ENCODE assay signal across 26 mouse cellular contexts in the genomic region with DNA sequence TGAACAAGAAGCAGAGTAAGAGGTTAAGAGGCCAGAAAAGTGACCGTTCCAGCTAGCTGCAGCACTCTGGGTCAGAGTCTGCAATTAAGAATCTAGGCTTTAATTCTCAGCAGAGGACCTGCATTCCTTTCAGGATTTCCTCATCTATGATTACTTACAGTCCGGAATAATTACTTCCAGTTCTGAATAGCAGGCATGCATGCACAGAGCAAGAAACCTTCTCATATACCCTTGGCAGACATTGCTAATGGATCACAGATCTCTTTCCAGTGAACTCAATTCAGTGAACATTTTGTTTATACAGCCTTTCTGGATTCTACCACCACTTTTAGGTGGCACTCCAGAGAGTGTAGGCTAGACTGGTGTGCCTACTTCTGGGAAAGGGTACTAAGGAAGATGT.
DNase-seq lines count a peak whose midpoint lies in the region; ATAC-seq lines count a peak whose summit lies in the region.
"Had no signal": no experiment of that assay in that cellular context is flagged by ENCODE, and none has a peak within 500 bp of the region (broad histone marks: within the 10 kb centered on the region; RNA-seq: fewer than 3 reads in every experiment).

No protein-coding gene starts in this region.

- H3K4me3 ChIP-seq in embryonic facial prominence, embryonic 10.5 days: no peak overlapping the region
- H3K4me3 ChIP-seq: forebrain, embryonic 12.5 days; heart, embryonic 13.5 days; liver, embryonic 13.5 days; midbrain, embryonic 12.5 days; neural tube, embryonic 15.5 days had no signal

- WGBS in embryonic facial prominence, embryonic 10.5 days: 39% methylated on average over 2 of the region's 2 CpGs

- DNase-seq in NIH3T3 (ENCODE audit: low read depth): peak; percentile 20
- DNase-seq in embryonic facial prominence, embryonic 10.5 days (ENCODE audit: low spot score): peak; percentile 30
- peak; percentile 46 for DNase-seq in forelimb bud, embryonic 11.5 days (ENCODE audit: low read depth, low spot score)
- DNase-seq in retina, embryonic 14.5 days (ENCODE audit: low spot score): peak; percentile 64
- no peak for DNase-seq in frontal cortex, postnatal 10 days (ENCODE audit: low spot score in 2 of 2)
- DNase-seq: adrenal gland, postnatal 25 days; B cell, adult 2 months; cerebellum, adult 9-10 months; gastrocnemius, postnatal 10 days; heart, adult 11 months; heart, postnatal 14 days; kidney, postnatal 4 days; left cerebral cortex, postnatal 4 days; liver, embryonic 13.5 days; lung, adult 2 months; thymus, postnatal 14 days had no signal

- no peaks in the 10 kb centered on the region for H3K36me3 ChIP-seq in embryonic facial prominence, embryonic 10.5 days (replicated peaks)
- H3K36me3 ChIP-seq: forebrain, embryonic 12.5 days; G1E; heart, embryonic 13.5 days; liver, embryonic 13.5 days; midbrain, embryonic 12.5 days; neural tube, embryonic 15.5 days had no signal

- H3K4me1 ChIP-seq in embryonic facial prominence, embryonic 10.5 days: peaks cover 28% of the 10 kb centered on the region
- H3K4me1 ChIP-seq: liver, embryonic 13.5 days had no signal

- H3K9me3 ChIP-seq in embryonic facial prominence, embryonic 10.5 days: no peaks in the 10 kb centered on the region
- H3K9me3 ChIP-seq: forebrain, embryonic 12.5 days; heart, embryonic 13.5 days; liver, embryonic 13.5 days; midbrain, embryonic 12.5 days; neural tube, embryonic 15.5 days had no signal

- peak overlapping the region; percentile 83 for H3K27ac ChIP-seq in embryonic facial prominence, embryonic 10.5 days (replicated peaks)
- H3K27ac ChIP-seq: forebrain, embryonic 12.5 days; heart, embryonic 13.5 days; hindbrain, postnatal 0 days; liver, embryonic 13.5 days; midbrain, embryonic 12.5 days; neural tube, embryonic 15.5 days had no signal

- ATAC-seq in erythroid progenitor cell, adult 5-6 weeks (replicated peaks; ENCODE audit: low FRiP score, poor library complexity, severe bottlenecking): no peak
- ATAC-seq in erythroblast, adult 5-6 weeks (replicated peaks; ENCODE audit: low FRiP score, poor library complexity, severe bottlenecking): no peak
- ATAC-seq: hindbrain, postnatal 0 days; intestine, postnatal 0 days had no signal

- no peaks in the 10 kb centered on the region for H3K27me3 ChIP-seq in embryonic facial prominence, embryonic 10.5 days (replicated peaks; ENCODE audit: low read depth, poor library complexity, severe bottlenecking)
- H3K27me3 ChIP-seq: CH12.LX; forebrain, embryonic 12.5 days; midbrain, embryonic 12.5 days; neural tube, embryonic 15.5 days had no signal

Comparison
In these comparisons a context has a peak if more than half of its experiments do, and no peak if none do; other contexts are left out.
1. DNase-seq: peak in NIH3T3 (single experiment), embryonic facial prominence, embryonic 10.5 days (single experiment), forelimb bud, embryonic 11.5 days (single experiment) and retina, embryonic 14.5 days (single experiment); none in frontal cortex, postnatal 10 days (0 of 2).